Mouse (Mus musculus): Measurements from ENCODE around the gene Galnt13.

DNA sequence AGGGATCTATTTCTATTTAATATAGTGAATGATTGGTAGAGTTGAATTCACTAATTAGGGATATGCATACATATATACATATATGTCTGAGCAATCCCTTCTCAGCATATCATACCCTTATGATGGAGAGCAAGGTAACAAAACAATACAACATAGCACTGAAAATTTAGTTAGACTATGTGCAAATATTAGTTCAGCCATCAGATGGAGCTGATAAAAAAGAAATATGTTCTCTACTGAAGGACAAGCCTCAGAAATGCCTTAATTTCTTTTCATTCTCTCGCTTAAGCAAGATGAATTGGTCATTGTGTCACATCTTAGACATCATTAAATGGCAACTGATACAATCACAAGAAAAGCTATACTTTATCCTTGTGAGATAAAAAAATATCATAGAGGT, 663.0 kb downstream of the Galnt13 start:
- TF ChIP-seq POLR2A (IDR thresholded peaks at IDR 0.05; ENCODE audit: low read depth, low read length) (no peak), CTCF (IDR thresholded peaks at IDR 0.05; ENCODE audit: extremely low read depth, insufficient read length, insufficient replicate concordance, low read depth, low read length) (no peak)
